Mouse (Mus musculus): ENCODE results near the gene Vmn1r114. TPM values are rescaled to one million over a fixed set of nuclear protein-coding genes. Genes with fewer than 3 reads are reported as not detected.

The Vmn1r114 gene
- polyA plus RNA-seq (2017; shearing (Covaris generic)), result not detected

DNA sequence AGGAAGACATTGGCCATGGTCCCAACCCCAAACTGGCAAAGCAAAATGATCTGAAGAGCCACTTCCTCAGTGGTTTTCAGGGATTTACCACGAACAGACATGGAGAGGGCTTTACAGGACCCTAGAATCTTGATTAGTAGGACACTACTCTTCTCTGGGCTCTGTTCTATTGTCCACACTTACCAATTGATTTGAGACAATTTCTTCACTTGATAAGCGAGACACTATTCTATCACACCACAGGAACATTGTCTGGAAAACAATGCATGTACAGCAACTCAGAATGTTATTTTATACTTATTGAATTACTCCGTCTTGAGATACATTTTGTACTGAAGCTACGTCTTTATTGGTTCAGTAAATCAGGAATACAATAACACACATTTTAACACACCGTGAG lies at the start of gene Vmn1r114:
Vmn1r114 (minus strand) TSS at position 101 of the 400 bp plus-strand sequence.

DNA sequence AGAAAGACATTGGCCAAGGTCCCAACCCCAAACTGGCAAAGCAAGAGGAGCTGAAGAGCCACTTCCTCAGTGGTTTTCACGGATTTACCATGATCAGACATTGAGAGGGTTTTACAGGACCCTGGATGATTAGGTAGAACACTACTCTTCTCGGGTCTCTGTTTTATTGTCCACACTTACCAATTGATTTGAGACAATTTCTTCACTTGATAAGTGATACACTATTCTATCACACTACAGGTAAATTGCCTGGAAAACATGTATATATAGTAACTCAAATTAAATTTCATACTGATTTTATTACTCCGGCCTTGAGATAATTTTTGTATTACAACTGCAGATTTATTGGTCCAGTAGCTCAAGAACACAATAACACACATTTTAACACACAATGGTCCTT lies 32.9 kb upstream of the Vmn1r114 start, which contains the start of gene Vmn1r115:
Vmn1r115 (minus strand) TSS at position 101 of the 400 bp plus-strand sequence.

DNA sequence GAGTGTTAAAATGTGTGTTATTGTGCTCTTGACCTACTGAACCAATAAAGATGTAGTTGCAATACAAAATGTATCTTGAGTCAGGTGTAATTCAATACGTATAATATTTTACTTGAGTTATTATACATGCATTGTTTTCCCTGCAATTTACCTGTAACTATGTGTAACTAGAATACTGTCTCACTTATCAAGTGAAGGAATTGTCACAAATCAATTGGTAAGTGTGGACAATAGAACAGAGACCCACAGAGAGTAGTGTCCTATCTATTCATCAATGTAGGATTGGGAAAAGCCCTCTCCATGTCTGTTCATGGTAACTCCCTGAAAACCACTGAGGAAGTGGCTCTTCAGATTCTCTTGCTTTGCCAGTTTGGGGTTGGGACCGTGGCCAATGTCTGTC lies 25.0 kb downstream of the Vmn1r114 start, which contains the start of gene Vmn1r113:
Vmn1r113 (plus strand) TSS at position 301 of the 400 bp plus-strand sequence.

DNA sequence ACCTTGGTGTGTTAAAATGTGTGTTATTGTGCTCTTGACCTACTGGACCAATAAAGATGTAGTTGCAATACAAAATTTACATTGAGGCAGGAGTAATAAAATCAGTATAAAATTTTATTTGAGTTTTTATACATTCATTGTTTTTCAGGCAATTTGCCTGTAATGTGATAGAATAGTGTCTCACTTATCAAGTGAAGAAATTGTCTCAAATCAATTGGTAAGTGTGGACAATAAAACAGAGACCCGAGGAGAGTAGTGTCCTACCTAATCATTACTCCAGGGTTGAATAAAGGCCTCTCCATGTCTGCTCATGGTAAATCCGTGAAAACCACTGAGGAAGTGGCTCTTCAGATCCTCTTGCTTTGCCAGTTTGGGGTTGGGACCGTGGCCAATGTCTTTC lies 41.1 kb downstream of the Vmn1r114 start, which contains the start of gene Vmn1r112:
Vmn1r112 (plus strand) TSS at position 301 of the 400 bp plus-strand sequence.

Other genes with a start within 250 kb of the Vmn1r114 start
- gene Gm4141, start 235.9 kb downstream of the Vmn1r114 start, polyA plus RNA-seq (2017; shearing (Covaris generic)), result not detected
- not detected for gene Gm4513, start 213.2 kb downstream of the Vmn1r114 start, polyA plus RNA-seq (2017; shearing (Covaris generic))
- gene Vmn1r107, start 143.3 kb downstream of the Vmn1r114 start, polyA plus RNA-seq (2017; shearing (Covaris generic)), result not detected
- gene Vmn1r111, start 109.0 kb downstream of the Vmn1r114 start, polyA plus RNA-seq (2017; shearing (Covaris generic)), result not detected
- not detected for gene Gm10668, start 81.6 kb downstream of the Vmn1r114 start, polyA plus RNA-seq (2017; shearing (Covaris generic))
- not detected for gene Vmn1r112, start 41.0 kb downstream of the Vmn1r114 start, polyA plus RNA-seq (2017; shearing (Covaris generic))
- gene Vmn1r113, start 24.9 kb downstream of the Vmn1r114 start, polyA plus RNA-seq (2017; shearing (Covaris generic)), result not detected
- not detected for gene Vmn1r115, start 32.8 kb upstream of the Vmn1r114 start, polyA plus RNA-seq (2017; shearing (Covaris generic))
- not detected for gene Vmn1r116, start 60.1 kb upstream of the Vmn1r114 start, polyA plus RNA-seq (2017; shearing (Covaris generic))
- not detected for gene Vmn1r117, start 71.9 kb upstream of the Vmn1r114 start, polyA plus RNA-seq (2017; shearing (Covaris generic))
- gene Vmn1r118, start 100.2 kb upstream of the Vmn1r114 start, polyA plus RNA-seq (2017; shearing (Covaris generic)), result not detected
- not detected for gene Vmn1r119, start 200.3 kb upstream of the Vmn1r114 start, polyA plus RNA-seq (2017; shearing (Covaris generic))
- gene Vmn1r120, start 241.6 kb upstream of the Vmn1r114 start, polyA plus RNA-seq (2017; shearing (Covaris generic)), result not detected